Mouse (Mus musculus) ES-E14 (cell line): Measurements from ENCODE around the gene Bmp7. TPM values are rescaled to one million over a fixed set of nuclear protein-coding genes. Genes with fewer than 3 reads are reported as not detected.

ENCODE experiments used
- DNase-seq: peaks from one replicate; pipeline ENCODE4 v3.0.0-alpha.2; 2013; ENCODE audit warnings: low read depth, low spot score
- H3K27ac ChIP-seq: 2 replicates; pipeline ENCODE4 v1.5.1; 2012; ENCODE audit warnings: low read depth, mild to moderate bottlenecking, low read length, moderate library complexity, mixed read lengths; ENCODE audit not compliant: poor library complexity, insufficient read depth, severe bottlenecking
- H3K36me3 ChIP-seq: 2 replicates; pipeline ENCODE4 v1.6.1; 2012; ENCODE audit warnings: mild to moderate bottlenecking, low read length, moderate library complexity, mixed read lengths; ENCODE audit not compliant: control insufficient read depth, poor library complexity, insufficient read depth, severe bottlenecking
- H3K4me1 ChIP-seq, 2 experiments: fragments of 150-350 bp in 1 of 2; sonication (generic) in 1 of 2; 2 replicates each; pipeline ENCODE4 v1.6.1; 2012; ENCODE audit warnings: low read length in 2 of 2, mild to moderate bottlenecking in 1 of 2, mixed read lengths in 1 of 2; ENCODE audit not compliant: control insufficient read depth in 2 of 2, insufficient read depth in 2 of 2, poor library complexity in 1 of 2
- H3K4me3 ChIP-seq, 2 experiments: fragments of 150-350 bp in 1 of 2; sonication (generic) in 1 of 2; 2 replicates each; pipeline ENCODE4 v1.5.1; 2012; ENCODE audit warnings: low read length in 2 of 2, low read depth in 1 of 2, mild to moderate bottlenecking in 1 of 2, mixed read lengths in 1 of 2; ENCODE audit not compliant: insufficient read depth in 1 of 2, poor library complexity in 1 of 2, severe bottlenecking in 1 of 2
- H3K9ac ChIP-seq: 2 replicates; pipeline ENCODE4 v1.6.1; 2012; ENCODE audit warnings: low read depth, mild to moderate bottlenecking, low read length, mixed read lengths; ENCODE audit not compliant: poor library complexity, insufficient read depth, severe bottlenecking
- H3K9me3 ChIP-seq: fragments of 150-350 bp; sonication (generic); 2 replicates; pipeline ENCODE4 v1.6.1; 2012; ENCODE audit warnings: low read depth, mild to moderate bottlenecking, low read length; ENCODE audit not compliant: control insufficient read depth, insufficient read depth
- CHD2 ChIP-seq: IDR thresholded peaks from 2 replicates; pipeline ENCODE4 v1.6.1; 2014; ENCODE audit warnings: mild to moderate bottlenecking, low read depth, low read length, inconsistent platforms
- HCFC1 ChIP-seq: IDR thresholded peaks from 2 replicates; pipeline ENCODE4 v1.6.1; 2012; ENCODE audit warnings: low read length, inconsistent platforms, borderline replicate concordance; ENCODE audit not compliant: insufficient read depth
- MAFK ChIP-seq: IDR thresholded peaks from 2 replicates; pipeline ENCODE4 v1.6.1; 2014; ENCODE audit warnings: mild to moderate bottlenecking, low read depth, low read length, inconsistent platforms; ENCODE audit not compliant: insufficient read depth
- ZC3H11A ChIP-seq: IDR thresholded peaks from 2 replicates; pipeline ENCODE4 v1.6.1; 2012; ENCODE audit warnings: low read depth, mild to moderate bottlenecking, inconsistent platforms, low read length, borderline replicate concordance
- ZNF384 ChIP-seq: IDR thresholded peaks from 2 replicates; pipeline ENCODE4 v1.6.1; 2012; ENCODE audit warnings: low read depth, low read length, inconsistent platforms
- in situ Hi-C, 2 experiments: fragments of 600-800 bp; cut with MboI; formaldehyde crosslinking; loops; one replicate each; pipeline ENCODE4 v1.15.1; 2025; ENCODE audit warnings: low sequenced_read_pairs in 2 of 2, inconsistent platforms in 1 of 2; ENCODE audit not compliant: unreplicated experiment in 2 of 2
- total RNA-seq: library from RNA; depleted of rRNA; stranded (reverse); fragments of 300-350 nt; gene quantifications from 2 replicates; pipeline ENCODE4 v1.2.3, GENCODE M21; 2012

Gene Bmp7
- total RNA-seq, 1 experiment: 1.4 TPM

DNA sequence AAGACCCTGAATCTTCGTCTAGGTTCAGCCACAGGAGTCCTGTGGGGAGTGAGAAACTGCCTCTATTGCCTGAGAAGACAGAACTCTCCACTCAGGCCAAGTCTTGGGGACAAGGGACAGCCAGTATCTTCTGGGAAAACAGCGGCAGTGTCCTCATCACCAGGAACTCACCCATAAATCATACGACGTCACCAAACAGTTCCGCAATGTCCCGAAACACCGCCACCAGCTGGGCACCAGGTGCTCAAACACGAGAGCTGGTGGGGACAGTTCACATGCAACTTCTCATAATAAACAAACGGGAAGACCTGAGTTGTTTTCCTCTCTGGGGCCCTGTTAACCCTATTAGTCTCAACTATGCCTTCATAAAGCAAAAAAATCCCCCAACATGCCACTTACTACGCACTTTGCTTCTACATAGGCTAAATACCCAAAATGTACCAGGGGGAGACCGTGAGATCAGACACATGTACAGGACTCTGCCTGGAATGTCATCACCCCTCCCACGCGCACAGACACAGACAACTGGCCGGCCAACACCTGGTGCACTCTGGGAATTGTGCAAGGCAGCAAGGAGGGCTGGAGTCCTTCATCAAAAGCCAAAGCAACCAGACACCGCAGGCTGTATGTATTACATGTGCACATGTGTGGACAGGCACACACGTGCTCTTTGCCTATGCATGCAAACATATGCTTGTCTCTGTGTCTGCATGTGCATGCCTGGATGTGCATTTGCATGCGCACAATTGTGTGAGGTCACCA is 8.8 kb downstream of the Bmp7 start:
- in situ Hi-C loops: no loop called here
- TF ChIP-seq CHD2 (no peak), MAFK (no peak), ZC3H11A (no peak), ZNF384 (no peak), HCFC1 (no peak)
- no peak overlapping the region for H3K27ac ChIP-seq

DNA sequence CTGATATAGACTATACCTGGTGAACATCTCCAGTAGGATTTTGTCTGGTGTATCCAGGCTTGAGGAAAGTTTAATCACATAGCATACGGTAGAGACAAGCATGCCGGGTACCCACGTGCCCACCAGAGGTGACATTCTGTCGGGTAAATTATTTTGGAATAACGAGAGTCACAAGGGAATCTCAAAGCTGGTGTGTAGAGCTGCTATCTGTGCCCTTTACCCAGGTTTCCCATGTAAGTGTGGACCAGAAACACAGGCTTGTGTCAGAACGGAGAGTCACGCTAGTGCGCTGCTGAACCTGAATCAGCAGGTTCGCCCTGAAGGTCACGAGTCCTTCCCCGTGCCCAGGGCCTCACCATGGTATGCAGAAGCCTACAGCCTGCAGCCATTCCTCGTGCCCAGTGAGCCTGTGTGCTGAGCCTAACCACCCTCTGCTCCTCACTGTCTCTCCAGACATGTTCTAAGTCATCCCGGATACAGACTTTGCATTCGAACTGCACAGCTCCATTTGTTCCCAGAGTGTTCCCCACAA is 10.2 kb downstream of the Bmp7 start:
- H3K27ac ChIP-seq: no peak overlapping the region
- no peak for DNase-seq
- no peak overlapping the region for H3K9ac ChIP-seq
- H3K9me3 ChIP-seq: no peaks in the 10 kb centered on the region
- TF ChIP-seq MAFK (no peak), ZC3H11A (no peak), ZNF384 (no peak), CHD2 (no peak), HCFC1 (no peak)
- peaks cover 0 to 3% of the 10 kb centered on the region in 2 experiments; a peak in 3 of 4 replicates for H3K4me1 ChIP-seq
- H3K4me3 ChIP-seq: no peak overlapping the region
- H3K36me3 ChIP-seq: no peaks in the 10 kb centered on the region
- in situ Hi-C loops: no loop called here

More for the DNA sequence above, 8.8 kb downstream of the Bmp7 start:
- DNase-seq: no peak
- Histone ChIP-seq H3K9ac (no peak overlapping the region), H3K9me3 (no peaks in the 10 kb centered on the region), H3K4me1 (peaks cover 3 to 6% of the 10 kb centered on the region in 2 experiments; a peak in 3 of 4 replicates), H3K4me3 (no peak overlapping the region), H3K36me3 (no peaks in the 10 kb centered on the region)

DNA sequence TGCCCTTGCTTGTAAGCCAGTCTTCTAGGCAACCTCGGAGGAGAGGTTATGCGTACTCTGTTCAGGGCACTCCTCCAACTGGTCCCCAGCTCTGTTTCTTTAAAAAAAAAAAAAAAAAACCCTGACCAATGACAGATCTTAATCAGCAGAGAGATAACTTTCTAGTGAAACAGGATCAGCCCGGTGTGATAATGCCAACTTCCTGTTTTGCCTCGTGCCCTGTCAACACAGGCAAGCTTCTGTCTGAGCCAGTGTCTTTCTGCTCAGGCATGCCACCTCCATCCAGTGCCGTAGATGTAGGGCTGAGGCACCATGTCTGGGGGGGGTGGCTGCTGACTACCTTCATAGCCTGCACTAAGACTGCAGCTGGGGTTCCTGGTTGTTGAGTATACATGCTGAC is 12.5 kb downstream of the Bmp7 start:
- no peaks in the 10 kb centered on the region; a peak in 1 of 4 replicates for H3K4me1 ChIP-seq
- no peak overlapping the region for H3K9ac ChIP-seq
- H3K9me3 ChIP-seq: no peaks in the 10 kb centered on the region
- in situ Hi-C loops: no loop called here
- H3K27ac ChIP-seq: no peak overlapping the region
- DNase-seq: no peak
- no peak overlapping the region for H3K4me3 ChIP-seq
- no peaks in the 10 kb centered on the region for H3K36me3 ChIP-seq
- no peak for TF ChIP-seq CHD2
- no peak for TF ChIP-seq HCFC1
- TF ChIP-seq ZNF384: no peak

DNA sequence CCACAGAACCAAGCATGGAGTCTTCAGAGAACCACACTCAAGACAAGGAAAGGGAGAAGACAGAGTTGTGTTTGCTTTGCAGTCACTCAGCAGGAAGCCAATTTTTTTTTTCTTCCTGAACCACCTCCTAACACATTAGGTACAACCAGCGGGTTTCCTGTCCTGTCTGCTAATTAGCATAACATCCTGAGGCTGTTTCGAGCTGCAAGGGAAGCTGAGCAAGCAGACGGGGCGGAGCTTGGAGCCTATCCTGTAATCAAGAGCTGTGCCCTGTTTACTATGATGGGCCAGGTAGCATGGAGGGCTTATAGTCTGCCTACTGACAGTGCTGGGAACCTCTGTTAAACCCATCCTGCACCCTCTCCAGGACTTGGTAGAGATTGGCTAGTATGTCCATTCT is 13.8 kb downstream of the Bmp7 start:
- Histone ChIP-seq H3K9me3 (no peaks in the 10 kb centered on the region), H3K4me3 (no peak overlapping the region), H3K27ac (no peak overlapping the region), H3K4me1 (no peaks in the 10 kb centered on the region; a peak in 1 of 4 replicates), H3K36me3 (no peaks in the 10 kb centered on the region), H3K9ac (no peak overlapping the region)
- DNase-seq: no peak
- TF ChIP-seq ZC3H11A: no peak
- no peak for TF ChIP-seq ZNF384
- TF ChIP-seq MAFK: no peak
- TF ChIP-seq HCFC1: no peak
- no peak for TF ChIP-seq CHD2
- in situ Hi-C loops: no loop called here

DNA sequence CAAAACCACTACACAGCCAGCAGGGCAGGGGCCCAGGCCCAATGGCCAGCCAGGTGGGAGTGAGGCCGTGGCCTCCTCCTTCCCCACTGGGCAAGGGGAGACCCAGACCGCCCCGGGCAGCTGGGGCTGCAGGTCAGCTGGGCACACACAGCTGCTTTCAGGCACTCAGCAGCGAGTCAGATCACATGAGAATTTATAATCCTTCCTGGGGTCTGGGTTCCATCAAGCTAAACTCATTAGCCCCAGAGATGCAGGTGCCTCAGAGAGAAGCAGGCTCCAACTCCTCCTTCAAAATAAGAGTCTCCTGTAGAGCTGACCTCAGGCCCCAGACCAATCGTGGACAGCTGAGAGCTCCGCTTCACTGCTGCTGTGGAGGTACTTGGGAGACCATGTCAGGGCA is 15.2 kb downstream of the Bmp7 start:
- H3K36me3 ChIP-seq: no peaks in the 10 kb centered on the region
- no peak overlapping the region for H3K4me3 ChIP-seq
- H3K4me1 ChIP-seq: no peaks in the 10 kb centered on the region; a peak in 1 of 4 replicates
- no peaks in the 10 kb centered on the region for H3K9me3 ChIP-seq
- no peak overlapping the region for H3K27ac ChIP-seq
- DNase-seq: no peak
- in situ Hi-C loops: no loop called here
- TF ChIP-seq ZNF384: no peak
- TF ChIP-seq MAFK: no peak
- no peak for TF ChIP-seq HCFC1
- TF ChIP-seq ZC3H11A: no peak
- TF ChIP-seq CHD2: no peak
- H3K9ac ChIP-seq: no peak overlapping the region
